Mouse (Mus musculus) forebrain, embryonic 12.5 days (tissue): ENCODE results near the gene Cers1. TPM values are rescaled to one million over a fixed set of nuclear protein-coding genes. Genes with fewer than 3 reads are reported as not detected.
A peak's percentile ranks its signal among the peaks of the same experiment; 100 is the strongest.

ENCODE experiments used
- ATAC-seq: fragments of 200-750 bp; cut with Nextera tagmentation; 2 replicates; pipeline ENCODE4 v1.8.0; 2017; ENCODE audit warnings: moderate TSS enrichment; ENCODE audit not compliant: low FRiP score
- H3K27ac ChIP-seq: fragments of 300-500 bp; sonication (generic); 2 replicates; pipeline ENCODE4 v1.5.1; 2016; ENCODE audit warnings: mild to moderate bottlenecking
- H3K27me3 ChIP-seq: fragments of 300-500 bp; sonication (generic); 2 replicates; pipeline ENCODE4 v1.6.1; 2016; ENCODE audit warnings: mild to moderate bottlenecking
- H3K36me3 ChIP-seq: fragments of 300-500 bp; sonication (generic); replicated peaks from 2 replicates; pipeline ENCODE4 v1.6.1; 2016; ENCODE audit warnings: mild to moderate bottlenecking
- H3K4me1 ChIP-seq: fragments of 300-500 bp; sonication (generic); 2 replicates; pipeline ENCODE4 v1.6.1; 2016
- H3K4me2 ChIP-seq: fragments of 300-500 bp; sonication (generic); 2 replicates; pipeline ENCODE4 v1.6.1; 2016; ENCODE audit warnings: mild to moderate bottlenecking, moderate library complexity
- H3K4me3 ChIP-seq: fragments of 300-500 bp; sonication (generic); replicated peaks from 2 replicates; pipeline ENCODE4 v1.5.1; 2016; ENCODE audit warnings: mild to moderate bottlenecking
- H3K9ac ChIP-seq: fragments of 300-500 bp; sonication (generic); 2 replicates; pipeline ENCODE4 v1.6.1; 2016; ENCODE audit warnings: mild to moderate bottlenecking
- H3K9me3 ChIP-seq: fragments of 300-500 bp; sonication (generic); 2 replicates; pipeline ENCODE4 v1.6.1; 2016
- WGBS: fragments of 180-500 bp; shearing (Covaris S2); methylation state at CpG from one replicate; pipeline ENCODE4 v1.1.7; 2016; 5-methylcytosine and 5-hydroxymethylcytosine counted together
- polyA plus RNA-seq: library from polyadenylated mRNA; unstranded; fragments of >200 nt; fragmentation: Nextera tagmentation; extraction: Ambion mirVana; gene quantifications from 2 replicates; pipeline ENCODE4 v1.2.1, GENCODE M21; 2016

Cers1 gene
- polyA plus RNA-seq, 1 experiment from 2014 or later, result 16.2 TPM

- peak; percentile 69 for ATAC-seq
- Histone ChIP-seq H3K27ac (peak overlapping the region; percentile 80), H3K4me1 (peaks cover 24% of the 10 kb centered on the region), H3K4me3 (peak overlapping the region; percentile 94), H3K9ac (peak overlapping the region; percentile 95), H3K4me2 (peak overlapping the region; percentile 85), H3K36me3 (peaks cover 38% of the 10 kb centered on the region), H3K27me3 (no peaks in the 10 kb centered on the region), H3K9me3 (peaks cover 5% of the 10 kb centered on the region)
- WGBS, result under 1% methylated on average over 55 of the region's 55 CpGs
Observed at GRCm38 (mm10) chr8:70283136-70284077, 32.2 kb upstream of the Cers1 start.

- Histone ChIP-seq H3K9me3 (peaks cover 5% of the 10 kb centered on the region), H3K27me3 (no peaks in the 10 kb centered on the region), H3K27ac (no peak overlapping the region), H3K4me2 (peak overlapping the region; percentile 85), H3K9ac (no peak overlapping the region; the same call in 1 of the 2 replicates), H3K4me3 (peak overlapping the region; percentile 94; the same call in 1 of the 2 replicates), H3K36me3 (peaks cover 46% of the 10 kb centered on the region), H3K4me1 (peaks cover 24% of the 10 kb centered on the region)
- no peak for ATAC-seq
- 85% methylated on average over 5 of the region's 5 CpGs for WGBS
Observed at GRCm38 (mm10) chr8:70284421-70284820, 31.2 kb upstream of the Cers1 start.

- WGBS, result 98% methylated on average over 15 of the region's 15 CpGs
- Histone ChIP-seq H3K27ac (no peak overlapping the region), H3K4me2 (no peak overlapping the region), H3K36me3 (peaks cover 53% of the 10 kb centered on the region), H3K9ac (no peak overlapping the region), H3K9me3 (peaks cover 5% of the 10 kb centered on the region), H3K4me3 (no peak overlapping the region), H3K4me1 (peaks cover 24% of the 10 kb centered on the region), H3K27me3 (no peaks in the 10 kb centered on the region)
- no peak for ATAC-seq
Observed at GRCm38 (mm10) chr8:70285304-70285703, 30.3 kb upstream of the Cers1 start.

- peaks cover 65% of the 10 kb centered on the region for H3K36me3 ChIP-seq
- H3K4me2 ChIP-seq, result no peak overlapping the region
- peaks cover 24% of the 10 kb centered on the region for H3K4me1 ChIP-seq
- H3K9me3 ChIP-seq, result peaks cover 5% of the 10 kb centered on the region
- no peak overlapping the region for H3K4me3 ChIP-seq
- 90% methylated on average over 8 of the region's 8 CpGs for WGBS
- H3K27ac ChIP-seq, result no peak overlapping the region
- H3K27me3 ChIP-seq, result no peaks in the 10 kb centered on the region
- no peak overlapping the region for H3K9ac ChIP-seq
- ATAC-seq, result no peak
Observed at GRCm38 (mm10) chr8:70286737-70287136, 28.8 kb upstream of the Cers1 start.

- Histone ChIP-seq H3K36me3 (peaks cover 90% of the 10 kb centered on the region), H3K4me2 (no peak overlapping the region), H3K4me1 (no peaks in the 10 kb centered on the region), H3K27me3 (no peaks in the 10 kb centered on the region), H3K4me3 (no peak overlapping the region), H3K27ac (no peak overlapping the region), H3K9me3 (no peaks in the 10 kb centered on the region), H3K9ac (no peak overlapping the region)
- 77% methylated on average over 5 of the region's 5 CpGs for WGBS
- ATAC-seq, result no peak; the same call in 1 of the 2 replicates
Observed at GRCm38 (mm10) chr8:70293988-70294405, 21.6 kb upstream of the Cers1 start.

GRCm38 (mm10) chr8:70300881-70301280, 14.7 kb upstream of the Cers1 start:
- no peak for ATAC-seq
- Histone ChIP-seq H3K4me2 (peak overlapping the region; percentile 92; the same call in 1 of the 2 replicates), H3K27me3 (no peaks in the 10 kb centered on the region), H3K4me3 (no peak overlapping the region), H3K36me3 (peaks cover 44% of the 10 kb centered on the region), H3K9me3 (no peaks in the 10 kb centered on the region), H3K4me1 (peaks cover 18% of the 10 kb centered on the region), H3K9ac (no peak overlapping the region), H3K27ac (no peak overlapping the region)
- WGBS, result 79% methylated on average over 3 of the region's 3 CpGs

GRCm38 (mm10) chr8:70302358-70302890, 13.2 kb upstream of the Cers1 start, which contains the start of the genes Ddx49 and Cope:
Ddx49 (minus strand) TSS chr8:70302489.
Cope (plus strand) TSS chr8:70302518.
- Histone ChIP-seq H3K4me2 (peak within 1 kb of the TSS; percentile 92), H3K27ac (peak within 1 kb of the TSS; percentile 25; the same call in 1 of the 2 replicates), H3K4me1 (peaks cover 18% of the 10 kb centered on the region), H3K9ac (peak within 1 kb of the TSS; percentile 70), H3K36me3 (peaks cover 41% of the 10 kb centered on the region), H3K27me3 (no peaks in the 10 kb centered on the region), H3K9me3 (no peaks in the 10 kb centered on the region), H3K4me3 (peak within 1 kb of the TSS; percentile 89)
- WGBS, result under 1% methylated on average over 40 of the region's 40 CpGs
- ATAC-seq, result peak; percentile 94

GRCm38 (mm10) chr8:70302901-70303300, 12.7 kb upstream of the Cers1 start:
- Histone ChIP-seq H3K27me3 (no peaks in the 10 kb centered on the region), H3K27ac (peak overlapping the region; percentile 25; the same call in 1 of the 2 replicates), H3K9ac (peak overlapping the region; percentile 70), H3K4me2 (peak overlapping the region; percentile 92), H3K36me3 (peaks cover 41% of the 10 kb centered on the region), H3K9me3 (no peaks in the 10 kb centered on the region), H3K4me1 (peaks cover 18% of the 10 kb centered on the region), H3K4me3 (peak overlapping the region; percentile 89)
- peak; percentile 54 for ATAC-seq
- WGBS, result 6% methylated on average over 16 of the region's 16 CpGs

- WGBS, result 31% methylated on average over 2 of the region's 2 CpGs
- no peak overlapping the region for H3K4me2 ChIP-seq
- H3K9me3 ChIP-seq, result no peaks in the 10 kb centered on the region
- H3K4me3 ChIP-seq, result no peak overlapping the region
- H3K27me3 ChIP-seq, result no peaks in the 10 kb centered on the region
- peaks cover 82% of the 10 kb centered on the region for H3K36me3 ChIP-seq
- no peak for ATAC-seq
- H3K4me1 ChIP-seq, result no peaks in the 10 kb centered on the region
- no peak overlapping the region for H3K9ac ChIP-seq
- H3K27ac ChIP-seq, result no peak overlapping the region
Observed at GRCm38 (mm10) chr8:70309311-70309710, 6.3 kb upstream of the Cers1 start.

GRCm38 (mm10) chr8:70313399-70313798, 2.2 kb upstream of the Cers1 start:
- Histone ChIP-seq H3K4me3 (no peak overlapping the region), H3K9me3 (no peaks in the 10 kb centered on the region), H3K9ac (no peak overlapping the region), H3K27me3 (no peaks in the 10 kb centered on the region), H3K36me3 (peaks cover 48% of the 10 kb centered on the region), H3K4me1 (peaks cover 36% of the 10 kb centered on the region), H3K27ac (no peak overlapping the region), H3K4me2 (no peak overlapping the region)
- 84% methylated on average over 2 of the region's 2 CpGs for WGBS
- no peak for ATAC-seq

- Histone ChIP-seq H3K9ac (peak overlapping the region; percentile 67), H3K4me2 (peak overlapping the region; percentile 87), H3K27me3 (no peaks in the 10 kb centered on the region), H3K4me3 (peak overlapping the region; percentile 55), H3K36me3 (peaks cover 38% of the 10 kb centered on the region), H3K4me1 (peaks cover 36% of the 10 kb centered on the region), H3K9me3 (no peaks in the 10 kb centered on the region), H3K27ac (peak overlapping the region; percentile 93)
- WGBS, result 6% methylated on average over 15 of the region's 15 CpGs
- ATAC-seq, result peak; percentile 91
Observed at GRCm38 (mm10) chr8:70316511-70317504, 1.2 kb downstream of the Cers1 start.
